Mouse (Mus musculus) neural tube, embryonic 12.5 days (tissue): Measurements from ENCODE around the gene Cd5. TPM values are rescaled to one million over a fixed set of nuclear protein-coding genes. Genes with fewer than 3 reads are reported as not detected.

ENCODE experiments used
- ATAC-seq: fragments of 200-750 bp; cut with Nextera tagmentation; 2 replicates; pipeline ENCODE4 v1.8.0; 2017; ENCODE audit warnings: low read depth, mild to moderate bottlenecking, moderate TSS enrichment, moderate library complexity; ENCODE audit not compliant: low FRiP score
- H3K27ac ChIP-seq: fragments of 300-500 bp; sonication (generic); 2 replicates; pipeline ENCODE4 v1.5.1; 2016
- H3K27me3 ChIP-seq: fragments of 300-500 bp; sonication (generic); replicated peaks from 2 replicates; pipeline ENCODE4 v1.6.1; 2016; ENCODE audit warnings: mild to moderate bottlenecking
- H3K36me3 ChIP-seq: fragments of 300-500 bp; sonication (generic); 2 replicates; pipeline ENCODE4 v1.6.1; 2016; ENCODE audit warnings: mild to moderate bottlenecking
- H3K4me1 ChIP-seq: fragments of 300-500 bp; sonication (generic); 2 replicates; pipeline ENCODE4 v1.6.1; 2016
- H3K4me2 ChIP-seq: fragments of 300-500 bp; sonication (generic); replicated peaks from 2 replicates; pipeline ENCODE4 v1.6.1; 2016; ENCODE audit warnings: mild to moderate bottlenecking
- H3K4me3 ChIP-seq: fragments of 300-500 bp; sonication (generic); 2 replicates; pipeline ENCODE4 v1.5.1; 2016
- H3K9ac ChIP-seq: fragments of 300-500 bp; sonication (generic); 2 replicates; pipeline ENCODE4 v1.6.1; 2016; ENCODE audit warnings: mild to moderate bottlenecking
- H3K9me3 ChIP-seq: fragments of 300-500 bp; sonication (generic); 2 replicates; pipeline ENCODE4 v1.6.1; 2016; ENCODE audit warnings: mild to moderate bottlenecking
- WGBS: fragments of 180-500 bp; shearing (Covaris S2); methylation state at CpG from one replicate; pipeline ENCODE4 v1.1.7; 2016; 5-methylcytosine and 5-hydroxymethylcytosine counted together
- polyA plus RNA-seq: library from polyadenylated mRNA; unstranded; fragments of >200 nt; fragmentation: Nextera tagmentation; extraction: Ambion mirVana; gene quantifications from 2 replicates; pipeline ENCODE4 v1.2.1, GENCODE M21; 2016

The Cd5 gene
- polyA plus RNA-seq, 1 experiment from 2014 or later: 0.08 TPM

DNA sequence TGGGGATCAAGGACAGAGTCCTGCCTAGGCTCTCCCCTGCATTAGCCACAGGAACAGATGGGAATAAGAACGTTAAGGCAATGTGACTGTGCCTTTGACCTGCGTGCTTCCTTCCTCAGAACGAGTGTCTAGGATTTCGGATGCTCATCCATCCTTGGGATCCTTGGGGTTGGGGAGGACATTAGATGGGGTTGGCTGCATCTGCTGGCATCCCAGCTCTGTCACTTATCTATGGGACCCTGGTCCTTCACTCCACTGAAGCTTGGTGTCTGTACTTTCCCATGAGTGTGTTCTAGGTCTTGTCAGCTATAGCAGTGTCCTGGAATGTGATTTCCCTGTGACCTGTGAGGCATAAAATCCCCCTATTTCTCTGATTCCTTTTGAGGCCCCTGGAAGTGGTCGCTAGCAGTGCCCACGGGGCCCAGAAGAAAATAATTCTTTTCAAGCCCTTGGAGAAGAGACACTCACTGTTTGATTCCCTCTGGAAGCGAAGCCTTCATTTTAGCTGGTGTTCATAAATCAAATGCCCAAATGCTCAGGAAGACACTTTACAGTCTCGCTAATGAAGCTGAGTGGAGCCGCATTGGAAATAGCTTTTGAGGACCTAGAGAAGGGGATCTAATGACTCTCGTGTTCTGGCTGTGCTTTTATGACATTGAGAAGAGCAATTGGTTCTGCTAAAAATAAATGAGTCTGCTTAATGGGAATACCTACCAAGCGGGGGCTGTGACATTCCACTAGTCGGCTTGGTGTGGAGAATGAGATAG lies 30.8 kb upstream of the Cd5 start:
- ATAC-seq: peak; percentile 29; the same call in 1 of the 2 replicates
- H3K9me3 ChIP-seq: no peaks in the 10 kb centered on the region
- no peak overlapping the region for H3K27ac ChIP-seq
- no peak overlapping the region for H3K9ac ChIP-seq
- no peak overlapping the region for H3K4me2 ChIP-seq
- H3K4me3 ChIP-seq: no peak overlapping the region
- peaks cover 8% of the 10 kb centered on the region for H3K4me1 ChIP-seq
- WGBS: 38% methylated on average over 12 of the region's 12 CpGs
- H3K27me3 ChIP-seq: no peaks in the 10 kb centered on the region
- no peaks in the 10 kb centered on the region for H3K36me3 ChIP-seq

DNA sequence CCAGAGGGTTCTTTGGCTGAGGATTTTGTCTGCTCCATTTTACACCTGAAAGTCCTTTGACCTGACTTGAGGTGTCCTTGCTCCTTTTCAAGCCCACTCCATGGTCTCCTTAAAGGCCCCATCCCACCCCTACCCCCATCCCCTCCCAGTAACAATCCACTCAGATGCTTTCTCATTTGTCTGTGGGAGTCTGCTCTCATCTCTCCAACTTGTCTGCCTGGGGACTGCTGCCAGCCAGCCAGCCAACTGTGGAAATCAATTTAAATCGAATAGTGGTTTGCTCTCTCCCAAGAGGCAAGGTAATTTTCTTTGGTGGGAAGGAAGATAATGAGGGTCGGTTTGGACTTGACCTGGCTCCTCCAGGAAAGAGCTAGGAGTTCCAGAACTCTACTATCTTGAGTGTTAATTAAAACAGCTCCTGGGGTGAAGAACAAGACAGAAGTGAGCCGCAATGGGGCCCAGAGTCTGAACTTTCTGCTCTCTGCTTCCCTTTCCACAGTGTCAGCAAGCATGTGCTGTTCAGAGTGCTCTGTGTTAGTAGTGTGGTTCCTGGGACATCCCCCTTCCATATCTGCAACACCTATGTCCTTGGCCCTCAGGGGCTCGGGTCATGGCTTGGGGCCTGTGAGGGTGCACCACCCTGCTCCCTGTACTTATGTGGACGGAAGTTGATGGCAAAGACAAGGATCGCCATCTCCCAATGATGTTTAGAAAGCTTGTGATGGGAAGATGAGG lies 30.1 kb upstream of the Cd5 start:
- Histone ChIP-seq H3K27me3 (no peaks in the 10 kb centered on the region), H3K9me3 (no peaks in the 10 kb centered on the region), H3K36me3 (no peaks in the 10 kb centered on the region), H3K4me3 (no peak overlapping the region), H3K9ac (no peak overlapping the region), H3K27ac (no peak overlapping the region), H3K4me1 (peaks cover 8% of the 10 kb centered on the region), H3K4me2 (no peak overlapping the region)
- ATAC-seq: no peak
- 74% methylated on average over 6 of the region's 6 CpGs for WGBS

DNA sequence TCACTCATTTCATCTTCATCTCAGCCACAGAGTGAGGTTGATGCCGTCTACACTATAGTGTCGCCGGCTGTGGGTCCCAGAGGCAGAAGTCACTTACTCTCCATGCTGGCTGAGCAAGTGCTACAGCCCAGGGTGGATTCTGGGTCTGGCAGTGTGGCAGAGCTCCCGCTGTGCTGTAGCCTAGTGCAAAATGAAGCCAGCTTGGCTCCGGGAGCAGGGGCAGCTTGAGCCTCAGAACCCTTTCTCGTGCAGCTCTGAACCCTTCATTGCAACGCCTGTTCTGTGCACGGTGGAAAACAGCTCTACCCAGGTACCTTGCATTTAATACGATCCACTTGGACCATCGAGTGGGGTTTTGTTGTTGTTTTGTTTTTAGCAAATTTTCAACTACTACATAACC lies 28.8 kb upstream of the Cd5 start:
- Histone ChIP-seq H3K27ac (no peak overlapping the region), H3K4me3 (no peak overlapping the region), H3K9ac (no peak overlapping the region), H3K4me1 (peaks cover 8% of the 10 kb centered on the region), H3K36me3 (no peaks in the 10 kb centered on the region), H3K4me2 (no peak overlapping the region), H3K27me3 (no peaks in the 10 kb centered on the region), H3K9me3 (no peaks in the 10 kb centered on the region)
- ATAC-seq: no peak
- 87% methylated on average over 10 of the region's 10 CpGs for WGBS

DNA sequence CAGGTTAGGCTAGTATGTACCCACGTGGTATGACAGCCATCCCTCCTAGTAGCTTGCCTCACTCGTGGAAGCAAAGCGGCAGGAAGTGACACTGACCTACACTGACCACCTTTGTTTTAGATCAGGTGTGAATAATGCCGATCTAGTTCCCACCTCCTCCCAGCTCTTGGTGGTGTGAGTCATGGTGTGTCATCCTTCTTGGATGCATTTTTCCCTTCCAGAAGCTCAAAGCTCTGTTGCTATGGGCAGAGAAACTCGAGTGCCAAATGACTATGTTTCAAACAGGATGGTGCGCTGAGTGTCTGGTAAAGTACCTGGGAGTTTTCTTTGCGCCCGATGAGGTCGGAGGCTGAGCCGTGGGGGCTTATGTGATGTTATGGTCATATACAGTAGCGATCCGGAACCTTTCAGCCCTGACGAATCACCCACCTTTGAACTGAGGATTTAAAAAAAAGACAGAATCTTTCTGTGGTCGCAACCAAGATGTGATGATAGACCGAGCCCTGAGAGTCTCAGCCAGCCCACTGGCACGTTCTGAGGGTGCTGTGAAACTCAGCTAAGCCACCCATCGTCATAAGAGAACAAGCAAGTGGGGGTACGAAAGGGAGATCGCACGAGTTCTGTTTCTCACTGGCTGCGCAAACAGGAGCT lies 24.7 kb upstream of the Cd5 start:
- peaks cover 5% of the 10 kb centered on the region; the same call in 1 of the 2 replicates for H3K4me1 ChIP-seq
- ATAC-seq: no peak
- WGBS: 82% methylated on average over 21 of the region's 21 CpGs
- H3K4me2 ChIP-seq: no peak overlapping the region
- no peak overlapping the region for H3K4me3 ChIP-seq
- no peaks in the 10 kb centered on the region for H3K27me3 ChIP-seq
- no peaks in the 10 kb centered on the region for H3K36me3 ChIP-seq
- no peaks in the 10 kb centered on the region for H3K9me3 ChIP-seq
- H3K27ac ChIP-seq: no peak overlapping the region
- H3K9ac ChIP-seq: no peak overlapping the region

GRCm38 (mm10) chr19:10762468-10762867 lies 23.7 kb upstream of the Cd5 start:
- Histone ChIP-seq H3K9ac (no peak overlapping the region), H3K4me2 (no peak overlapping the region), H3K4me1 (peaks cover 7% of the 10 kb centered on the region; the same call in 1 of the 2 replicates), H3K27ac (no peak overlapping the region), H3K36me3 (no peaks in the 10 kb centered on the region), H3K9me3 (no peaks in the 10 kb centered on the region), H3K27me3 (no peaks in the 10 kb centered on the region), H3K4me3 (no peak overlapping the region)
- WGBS: 89% methylated on average over 6 of the region's 6 CpGs
- no peak for ATAC-seq

GRCm38 (mm10) chr19:10761794-10762415 lies 23.1 kb upstream of the Cd5 start:
- H3K4me1 ChIP-seq: peaks cover 7% of the 10 kb centered on the region; the same call in 1 of the 2 replicates
- ATAC-seq: no peak
- WGBS: 86% methylated on average over 8 of the region's 8 CpGs
- no peaks in the 10 kb centered on the region for H3K27me3 ChIP-seq
- H3K9ac ChIP-seq: no peak overlapping the region
- no peaks in the 10 kb centered on the region for H3K9me3 ChIP-seq
- no peak overlapping the region for H3K27ac ChIP-seq
- H3K4me2 ChIP-seq: no peak overlapping the region
- no peak overlapping the region for H3K4me3 ChIP-seq
- H3K36me3 ChIP-seq: no peaks in the 10 kb centered on the region

DNA sequence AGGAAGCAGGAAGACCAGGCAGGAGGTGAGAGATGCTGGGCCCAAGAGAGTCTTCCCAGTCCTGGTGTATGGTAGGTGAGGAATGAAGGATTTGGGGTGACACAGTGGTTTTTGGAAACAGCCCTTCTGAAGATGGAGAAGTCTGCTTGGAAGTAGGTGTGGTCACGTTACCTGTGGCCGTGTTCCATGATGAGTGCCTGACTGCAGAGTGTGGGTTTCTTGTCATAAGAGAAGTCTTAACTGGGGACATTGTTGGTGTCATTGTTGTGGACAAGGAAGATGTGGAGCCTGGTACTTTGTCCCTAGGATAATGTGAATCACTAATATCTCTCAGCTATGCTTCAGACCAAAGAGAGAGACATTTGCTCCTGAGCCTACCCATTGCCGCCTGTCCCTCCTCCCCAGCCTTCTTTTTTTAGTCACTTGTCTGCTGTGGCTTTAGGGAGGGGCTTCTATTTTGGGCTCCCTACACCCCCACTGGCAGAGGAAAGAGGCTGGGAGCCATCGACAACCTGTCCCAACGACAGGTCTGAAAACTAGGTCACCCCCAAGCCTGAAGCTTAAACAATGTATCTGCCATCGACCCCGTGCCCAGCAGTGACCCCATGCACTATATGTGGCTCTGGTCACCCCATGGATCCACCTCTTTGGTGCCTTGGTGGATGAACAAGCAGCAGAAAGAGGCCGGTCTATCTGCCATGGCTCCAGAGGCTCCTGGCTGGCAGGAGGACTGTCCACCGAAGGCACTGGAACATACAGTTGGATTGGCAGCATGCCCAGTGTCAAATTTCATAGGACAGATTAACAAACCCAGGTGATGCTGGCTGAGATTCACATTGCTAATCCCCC lies 21.4 kb upstream of the Cd5 start:
- Histone ChIP-seq H3K4me1 (peaks cover 7% of the 10 kb centered on the region; the same call in 1 of the 2 replicates), H3K4me2 (no peak overlapping the region), H3K4me3 (no peak overlapping the region), H3K27ac (no peak overlapping the region), H3K36me3 (no peaks in the 10 kb centered on the region), H3K27me3 (no peaks in the 10 kb centered on the region), H3K9me3 (no peaks in the 10 kb centered on the region), H3K9ac (no peak overlapping the region)
- WGBS: 87% methylated on average over 9 of the region's 9 CpGs
- no peak for ATAC-seq

DNA sequence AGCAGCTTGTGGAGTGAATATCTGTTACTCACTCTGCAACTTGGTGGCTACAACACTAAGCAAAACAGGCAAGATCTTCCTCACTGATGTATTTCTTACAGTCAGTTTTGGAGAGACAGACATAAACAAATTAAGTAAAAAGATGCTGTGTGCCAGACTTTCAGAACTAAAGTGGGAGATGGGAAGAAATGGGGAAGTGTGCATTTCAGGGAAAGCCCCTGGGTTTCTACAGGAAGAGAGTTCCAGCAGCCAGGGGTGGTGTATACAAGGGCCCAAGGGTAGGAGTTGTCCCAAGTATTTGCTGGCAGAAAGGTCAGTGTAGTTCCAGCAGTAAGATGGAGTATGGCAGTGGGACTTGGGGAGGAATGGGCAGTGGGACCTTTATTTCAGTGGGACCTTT lies 20.7 kb upstream of the Cd5 start:
- no peak for ATAC-seq
- Histone ChIP-seq H3K4me1 (peaks cover 7% of the 10 kb centered on the region; the same call in 1 of the 2 replicates), H3K36me3 (no peaks in the 10 kb centered on the region), H3K27me3 (no peaks in the 10 kb centered on the region), H3K27ac (no peak overlapping the region), H3K9me3 (no peaks in the 10 kb centered on the region), H3K4me3 (no peak overlapping the region), H3K4me2 (no peak overlapping the region), H3K9ac (no peak overlapping the region)

GRCm38 (mm10) chr19:10758708-10759107 lies 19.9 kb upstream of the Cd5 start:
- no peaks in the 10 kb centered on the region for H3K27me3 ChIP-seq
- H3K27ac ChIP-seq: no peak overlapping the region
- no peak overlapping the region for H3K9ac ChIP-seq
- no peak overlapping the region for H3K4me3 ChIP-seq
- no peaks in the 10 kb centered on the region for H3K36me3 ChIP-seq
- ATAC-seq: no peak
- 43% methylated on average over 6 of the region's 6 CpGs for WGBS
- peaks cover 7% of the 10 kb centered on the region; the same call in 1 of the 2 replicates for H3K4me1 ChIP-seq
- H3K9me3 ChIP-seq: no peaks in the 10 kb centered on the region
- no peak overlapping the region for H3K4me2 ChIP-seq

- Histone ChIP-seq H3K27ac (no peak overlapping the region), H3K36me3 (no peaks in the 10 kb centered on the region)
- WGBS: 90% methylated on average over 2 of the region's 2 CpGs
These were observed 18.7 kb upstream of the Cd5 start for GRCm38 (mm10) chr19:10757526-10757925.

DNA sequence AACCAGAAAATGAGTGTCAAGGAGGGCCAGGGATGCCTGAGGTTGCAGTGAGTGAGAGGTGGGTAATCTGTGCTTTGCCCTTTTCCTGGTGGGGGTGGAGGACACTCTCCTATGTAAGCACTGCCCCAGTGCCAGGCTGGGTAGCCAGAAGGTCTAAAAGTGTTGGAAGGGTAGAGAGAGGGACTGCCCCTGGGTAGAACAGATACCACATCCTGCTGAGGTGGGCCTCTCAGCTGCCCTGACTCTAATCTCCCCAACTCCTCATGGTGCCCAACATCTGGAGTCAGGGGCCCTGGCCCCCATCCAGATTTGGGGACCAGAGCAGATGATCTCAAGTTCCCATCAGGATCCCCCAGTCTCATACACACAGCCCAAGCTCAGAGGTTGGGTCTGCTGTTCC lies 18.3 kb upstream of the Cd5 start:
- H3K9ac ChIP-seq: no peak overlapping the region
- H3K9me3 ChIP-seq: no peaks in the 10 kb centered on the region
- no peaks in the 10 kb centered on the region for H3K27me3 ChIP-seq
- no peak for ATAC-seq
- H3K4me3 ChIP-seq: no peak overlapping the region
- no peak overlapping the region for H3K27ac ChIP-seq
- no peaks in the 10 kb centered on the region for H3K36me3 ChIP-seq
- H3K4me1 ChIP-seq: peaks cover 7% of the 10 kb centered on the region; the same call in 1 of the 2 replicates
- no peak overlapping the region for H3K4me2 ChIP-seq

More at GRCm38 (mm10) chr19:10757526-10757925, 18.7 kb upstream of the Cd5 start:
- Histone ChIP-seq H3K9me3 (no peaks in the 10 kb centered on the region), H3K27me3 (no peaks in the 10 kb centered on the region), H3K9ac (no peak overlapping the region), H3K4me3 (no peak overlapping the region), H3K4me1 (peaks cover 7% of the 10 kb centered on the region; the same call in 1 of the 2 replicates), H3K4me2 (no peak overlapping the region)
- ATAC-seq: no peak
